Mouse (Mus musculus) adrenal gland, postnatal 14 days (tissue): ENCODE measurements at regions not wholly inside any gene's neighbourhood (a gene's known extent, or its start where the extent isn't known, plus 50 kb on each side); places are given as distances from the start of the nearest gene placed in this dataset.

Experiments used
- DNase-seq: peaks from one replicate; pipeline ENCODE4 v3.0.0; 2021; ENCODE audit warnings: mixed read lengths

DNA sequence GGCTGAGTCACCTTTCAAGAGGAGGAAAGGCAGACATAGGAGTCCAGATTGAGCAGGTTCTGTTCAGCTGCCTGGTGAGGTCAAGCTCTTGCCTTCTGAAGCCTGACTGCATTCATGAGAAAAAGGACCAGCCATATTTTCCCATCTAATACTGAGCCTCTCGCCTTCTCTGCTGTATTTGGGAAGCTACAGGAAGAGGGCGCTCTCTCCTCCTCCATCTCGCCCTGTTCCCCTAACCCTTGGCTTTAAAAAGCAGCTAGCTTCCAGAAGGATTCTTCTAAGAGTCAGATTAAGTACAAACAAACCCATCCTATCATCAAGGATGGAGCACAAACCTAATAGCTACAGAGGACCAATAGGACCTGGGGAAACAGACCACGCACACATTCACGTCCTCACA is 98.3 kb downstream of the Foxb1 start:
- peak; percentile 15 for DNase-seq

DNA sequence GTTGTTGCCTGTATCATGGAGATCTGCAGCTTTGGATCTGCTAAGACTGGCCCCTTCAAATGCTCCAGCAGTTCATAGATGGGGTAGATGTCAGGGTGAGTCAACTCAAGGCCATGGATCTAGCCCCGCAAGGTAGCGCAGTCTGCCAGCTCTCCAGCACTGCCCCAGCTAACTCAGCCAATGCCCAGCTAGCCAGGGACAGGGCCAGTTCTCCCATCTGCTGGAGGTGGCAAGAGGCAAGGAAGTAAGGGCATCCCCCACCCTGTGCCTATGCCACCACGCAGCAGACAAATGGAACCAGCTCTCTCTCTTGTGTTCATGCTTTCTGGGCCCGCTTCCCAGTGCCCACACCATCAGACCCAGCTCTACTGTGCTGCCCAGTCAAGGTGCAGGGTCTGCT is 102.5 kb downstream of the Foxb1 start:
- DNase-seq = peak; percentile 32

DNA sequence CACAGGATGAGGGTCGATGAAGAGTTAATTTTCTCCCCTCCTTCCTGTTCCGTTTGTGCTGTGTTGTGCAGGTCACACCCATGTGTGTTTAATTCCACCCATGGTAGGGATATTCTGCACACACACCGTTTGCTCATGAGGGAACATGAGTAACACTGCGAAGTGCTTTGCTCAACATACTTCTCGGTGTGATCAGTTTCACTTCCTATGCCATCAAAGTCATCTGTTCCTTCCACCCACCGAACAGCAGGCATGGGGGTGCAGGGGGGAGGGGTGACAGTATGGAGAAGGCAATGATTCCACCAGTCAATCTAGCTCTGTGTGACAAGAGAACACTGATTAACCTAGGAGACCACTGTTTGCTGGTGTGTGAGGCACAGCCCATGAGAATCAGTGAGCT is 104.7 kb downstream of the Foxb1 start:
- no peak for DNase-seq

DNA sequence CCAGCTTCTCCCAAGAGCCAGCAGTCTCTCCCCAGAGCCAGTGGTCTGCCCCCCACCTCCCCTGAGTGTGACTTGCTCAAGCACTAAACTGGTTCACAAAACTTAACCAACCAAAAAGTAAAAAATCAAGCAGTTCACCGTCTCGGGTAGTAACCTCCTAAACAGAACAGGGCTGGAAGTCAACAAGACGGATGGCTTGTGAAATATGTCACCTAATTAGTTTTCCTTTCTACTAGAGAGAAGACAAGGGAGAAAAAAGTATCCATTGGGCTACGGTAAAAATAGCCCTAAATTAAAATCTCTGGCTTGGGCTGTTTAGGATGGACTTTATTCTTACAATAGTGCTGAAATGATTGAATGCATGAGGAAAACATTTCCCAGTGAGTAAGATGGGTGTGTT is 108.6 kb downstream of the Foxb1 start:
- DNase-seq = no peak

DNA sequence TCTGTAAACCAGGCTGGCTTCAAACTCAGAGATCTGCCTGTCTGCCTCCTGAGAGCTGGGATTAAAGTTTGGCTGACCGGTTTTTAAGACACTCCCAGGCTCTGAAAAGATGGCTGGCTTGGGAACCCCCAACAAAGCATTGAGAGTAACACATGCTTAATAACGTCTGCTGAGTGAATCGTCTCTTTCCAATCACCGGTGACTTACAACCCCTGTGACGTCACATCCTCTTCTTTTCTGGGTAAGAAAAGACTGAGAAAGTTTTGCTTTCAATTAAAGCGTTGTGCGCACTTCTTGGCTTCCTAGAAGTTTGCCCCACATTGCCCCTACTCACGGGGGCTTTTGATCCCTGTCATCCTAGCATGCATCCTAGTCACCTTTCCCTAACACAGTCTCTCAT is 109.1 kb downstream of the Foxb1 start:
- DNase-seq = no peak

DNA sequence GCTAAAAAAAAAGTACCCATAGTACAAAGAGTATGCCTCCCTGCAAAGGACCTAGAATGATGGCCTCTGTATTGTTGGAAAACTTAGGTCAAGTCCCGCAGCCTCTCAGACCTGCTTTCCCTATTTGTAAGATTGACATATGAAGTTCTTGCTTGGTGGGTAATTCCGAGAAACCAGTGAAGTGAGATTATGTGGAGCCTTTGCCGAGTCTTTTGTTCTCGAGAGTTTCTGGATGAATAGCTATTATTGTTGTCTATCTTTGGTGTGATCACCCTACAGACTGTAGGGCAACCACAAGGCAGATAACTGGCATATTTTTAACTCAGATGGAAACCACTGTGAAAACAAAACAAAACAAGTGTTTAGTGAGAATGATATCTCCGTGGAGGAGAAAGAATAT is 118.1 kb downstream of the Foxb1 start:
- DNase-seq = no peak

DNA sequence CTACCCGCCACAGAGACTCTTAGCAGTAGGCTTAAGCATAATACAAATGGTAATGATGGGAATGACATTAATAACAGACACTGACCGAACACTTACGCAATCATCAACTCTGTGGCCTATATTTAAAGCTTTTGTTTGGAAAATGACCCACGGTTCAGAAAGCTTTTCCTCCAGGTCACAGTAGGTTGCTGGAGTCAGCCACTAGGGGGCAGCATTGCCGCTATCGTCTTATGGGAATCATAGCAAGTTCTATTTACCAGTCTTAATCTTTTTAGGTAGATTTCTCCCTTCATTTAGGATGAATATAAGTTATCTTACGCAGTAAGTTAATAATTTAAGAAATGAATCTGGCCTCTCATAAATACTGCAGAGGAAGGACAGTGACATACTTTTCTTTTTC is 137.4 kb downstream of the Foxb1 start:
- DNase-seq = peak; percentile 89

DNA sequence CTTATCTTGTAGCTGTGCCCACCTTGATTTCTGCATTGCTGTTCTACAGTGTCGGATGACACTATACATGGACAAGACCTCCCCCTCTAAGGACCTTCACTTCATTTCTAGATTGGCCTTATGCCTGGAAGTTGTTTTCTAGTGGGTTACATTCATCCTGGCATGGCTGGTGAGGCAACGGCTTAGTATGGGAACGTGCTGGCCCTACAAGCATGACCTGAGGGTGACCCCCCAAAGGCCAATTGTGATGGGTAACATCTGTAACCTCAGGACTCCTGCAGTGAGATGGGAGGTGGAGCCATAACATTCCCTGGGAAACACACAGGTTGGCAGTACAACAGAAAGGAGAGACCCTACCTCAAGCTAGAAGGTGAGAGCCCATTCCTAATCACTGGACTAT is 139.7 kb downstream of the Foxb1 start:
- no peak for DNase-seq

DNA sequence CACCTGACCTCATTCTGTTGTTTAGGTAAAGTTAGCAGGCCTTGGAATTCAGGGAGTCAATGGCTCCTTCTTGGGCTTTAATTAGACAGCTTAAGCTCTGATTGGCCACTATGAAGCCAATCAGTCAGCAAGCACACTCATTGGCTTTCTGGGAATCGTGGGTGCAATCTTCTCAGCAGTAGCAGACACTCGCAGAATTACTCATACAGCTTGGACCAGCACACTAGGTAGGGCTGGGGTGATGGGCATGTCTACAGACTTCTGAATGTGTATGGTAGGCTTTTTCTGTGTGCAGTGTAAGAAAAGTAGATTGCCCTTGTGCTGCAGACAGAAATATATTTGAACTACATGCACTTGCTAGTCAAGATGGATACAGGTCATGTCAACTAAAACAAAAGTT is 143.4 kb downstream of the Foxb1 start:
- no peak for DNase-seq

DNA sequence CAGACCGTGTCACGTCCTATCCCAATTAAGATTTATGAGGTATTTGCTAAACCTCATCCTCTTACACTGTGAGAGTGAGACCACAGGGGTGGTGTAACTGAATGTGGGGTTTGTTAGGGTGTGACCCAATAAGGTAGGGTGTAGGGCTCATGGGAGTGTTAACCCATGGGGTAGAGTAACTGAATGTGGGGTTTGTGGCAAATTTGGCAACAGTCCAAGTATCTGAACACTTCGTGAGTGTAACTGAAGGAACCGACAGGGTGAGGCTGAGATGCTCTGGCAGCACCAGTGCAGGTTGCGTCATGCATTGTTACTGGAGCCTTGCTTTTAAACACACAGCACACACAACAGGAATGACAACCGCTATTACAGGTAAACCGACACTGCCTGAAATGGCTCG is 144.1 kb downstream of the Anxa2 start:
- no peak for DNase-seq

DNA sequence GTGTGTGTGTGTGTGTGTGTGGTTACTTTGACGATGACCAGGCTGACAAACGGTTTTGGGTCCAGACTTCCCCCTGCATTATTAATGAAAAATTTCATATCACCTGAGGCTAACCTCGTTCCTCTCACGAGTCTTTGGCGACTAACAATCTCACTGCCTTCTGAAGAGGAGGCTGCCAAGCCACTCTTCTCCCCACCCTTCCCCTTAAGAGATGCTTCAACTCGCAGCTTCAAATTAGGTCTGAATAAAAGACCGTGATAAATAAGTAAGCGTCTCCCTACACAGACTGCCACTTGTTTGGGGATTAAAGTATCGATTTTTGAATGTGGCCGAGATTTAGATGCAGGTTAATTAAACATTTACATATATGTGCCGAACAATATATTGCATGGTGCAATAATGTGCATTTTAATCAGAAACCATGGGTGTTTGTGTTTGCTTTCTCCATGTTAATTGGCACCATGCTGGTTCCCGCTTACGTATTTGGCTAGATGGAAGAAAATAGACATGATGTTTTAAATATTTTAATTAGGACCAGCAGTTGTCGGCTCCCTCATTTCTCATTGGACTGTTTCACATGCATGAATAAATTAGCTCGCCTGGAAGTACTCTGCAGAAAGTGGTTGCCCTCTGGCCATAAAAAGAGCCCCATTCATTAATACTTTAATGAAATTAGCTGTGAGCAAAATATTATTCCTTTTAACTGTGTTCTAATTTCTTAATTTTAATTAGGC is 139.1 kb downstream of the Anxa2 start:
- no peak for DNase-seq

DNA sequence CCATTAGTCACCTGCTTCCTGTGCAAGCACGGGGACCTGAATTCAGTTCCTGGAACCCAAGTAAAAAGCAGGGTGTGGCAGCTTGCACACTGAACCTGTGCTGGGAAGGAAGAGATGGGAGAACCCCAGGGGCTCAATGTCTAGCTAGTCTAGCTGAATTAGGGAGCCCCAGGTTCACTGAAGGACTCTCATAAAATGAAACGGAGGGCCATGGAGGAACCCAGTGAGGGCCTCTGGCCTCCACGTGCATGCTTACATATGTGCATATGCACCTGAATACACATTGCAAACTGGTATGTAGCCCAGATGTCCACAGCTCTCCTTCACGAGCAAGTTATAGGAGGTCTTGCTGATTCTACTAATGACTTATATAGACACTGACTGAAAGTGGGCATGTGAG is 135.4 kb downstream of the Anxa2 start:
- no peak for DNase-seq

DNA sequence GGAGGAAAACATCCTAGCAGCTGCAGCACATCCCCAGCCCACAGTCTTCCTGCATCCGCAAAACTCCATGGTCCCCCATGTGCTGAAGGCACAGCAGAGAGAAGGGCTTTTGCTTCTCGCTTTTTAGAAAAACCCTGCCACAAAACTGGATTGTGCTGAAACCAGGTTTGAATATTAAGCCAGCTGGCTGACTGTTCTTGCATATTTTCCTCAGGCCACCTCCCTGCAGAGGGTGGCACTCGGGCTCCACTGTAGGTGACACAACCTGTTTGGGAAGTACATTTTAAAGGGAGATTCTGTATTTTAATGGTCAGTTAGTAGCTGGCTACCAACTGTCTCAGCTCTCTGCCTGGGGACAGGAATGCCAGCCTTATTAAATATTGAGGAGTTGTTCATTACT is 133.7 kb downstream of the Anxa2 start:
- DNase-seq = no peak

DNA sequence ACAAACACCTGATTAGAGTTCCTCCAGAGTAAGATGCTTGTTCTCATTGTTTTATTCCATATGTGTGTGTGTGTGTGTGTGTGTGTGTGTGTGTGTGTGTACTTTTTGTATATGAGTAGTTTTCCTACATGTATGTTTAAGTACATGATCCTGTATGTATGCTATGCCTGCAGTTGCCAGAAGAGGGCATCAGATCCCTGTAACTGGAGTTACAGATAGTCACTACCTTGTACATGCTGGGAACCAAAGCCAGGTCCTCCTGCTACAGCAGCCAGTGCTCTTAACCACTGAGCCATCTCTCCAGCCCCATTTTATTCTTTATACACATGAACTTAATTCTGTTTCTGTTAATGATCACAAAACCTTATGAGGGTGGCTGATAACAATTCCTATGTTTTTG is 127.8 kb downstream of the Anxa2 start:
- no peak for DNase-seq

DNA sequence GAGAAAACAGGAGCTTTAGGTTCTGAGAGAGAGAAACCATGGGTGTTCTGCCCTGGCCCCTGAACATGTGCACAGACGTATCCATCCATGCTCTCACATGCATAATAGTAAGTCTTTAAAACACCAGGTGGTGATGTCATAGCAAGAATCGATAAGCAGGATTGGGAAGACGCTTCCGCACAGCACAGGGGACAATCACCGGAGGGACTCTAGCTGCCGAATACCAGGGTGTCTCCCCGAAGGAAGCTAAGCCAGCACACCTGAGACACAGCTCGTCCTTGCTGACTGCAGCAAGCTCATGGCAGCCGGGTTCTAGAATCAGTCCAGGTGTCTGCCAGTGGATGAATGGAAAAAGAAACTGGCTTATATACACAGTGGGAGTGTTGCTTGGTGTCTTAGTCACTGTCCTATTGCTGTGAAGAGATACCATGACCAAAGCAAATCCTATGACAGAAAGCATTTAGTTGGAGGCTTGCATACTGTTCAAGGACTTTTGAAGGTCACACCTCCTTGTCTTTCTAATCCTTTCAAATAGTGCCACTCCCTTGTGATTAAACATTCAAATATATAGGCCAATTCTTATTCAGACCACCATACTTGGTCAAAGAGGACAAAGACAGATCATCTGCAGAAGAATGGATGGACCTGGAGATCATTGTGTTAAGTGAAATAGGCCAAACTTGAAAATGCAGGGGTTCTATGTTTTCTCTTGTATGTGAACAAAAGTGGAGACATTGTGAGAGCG is 124.4 kb downstream of the Anxa2 start:
- DNase-seq = no peak

DNA sequence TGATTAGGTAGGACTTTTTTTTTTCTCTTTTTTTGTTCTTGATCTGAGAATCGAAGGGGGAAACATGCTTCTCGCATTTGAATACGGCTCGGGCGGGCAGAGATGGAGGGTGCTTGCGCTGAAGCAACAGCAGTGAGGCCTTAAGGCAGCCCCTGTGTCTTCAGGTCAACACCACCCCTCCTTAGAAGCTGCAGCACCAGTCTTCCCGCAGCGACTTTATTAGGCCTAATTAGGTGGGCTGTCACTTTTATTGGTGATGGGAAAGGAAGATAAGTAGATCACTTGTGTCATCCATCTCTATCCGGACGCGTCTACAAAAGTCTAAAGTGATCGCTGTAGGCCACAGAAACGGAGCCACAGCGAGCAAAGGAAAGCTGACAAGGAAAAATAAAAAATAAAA is 122.0 kb downstream of the Anxa2 start:
- no peak for DNase-seq

DNA sequence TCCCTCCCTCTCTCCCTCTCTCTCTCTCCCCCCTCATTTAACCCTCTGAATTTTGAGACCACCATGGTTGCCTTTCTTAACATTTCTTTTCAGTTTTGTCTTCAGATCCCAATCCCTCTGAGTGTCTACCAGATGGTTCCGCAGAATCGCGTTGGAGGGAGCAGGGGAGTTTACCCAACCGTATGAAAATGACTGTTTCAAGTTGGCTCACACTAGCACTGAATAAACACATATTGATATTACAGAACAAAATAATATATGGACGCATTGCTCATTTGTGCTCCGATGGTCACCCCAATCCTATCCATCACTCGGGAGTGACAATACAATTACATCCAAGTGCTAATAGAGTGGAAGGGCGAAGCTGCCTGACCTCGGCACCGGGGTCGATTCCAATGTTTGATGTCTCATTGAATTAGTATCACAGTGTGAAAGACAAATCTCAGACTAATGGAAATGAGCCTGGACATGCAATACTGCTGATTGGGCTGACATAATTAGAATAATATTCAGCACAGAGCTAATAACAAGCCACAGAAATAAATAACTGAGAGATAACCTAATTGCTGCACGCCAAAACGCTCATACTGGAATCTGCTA is 115.3 kb downstream of the Anxa2 start:
- DNase-seq = no peak

DNA sequence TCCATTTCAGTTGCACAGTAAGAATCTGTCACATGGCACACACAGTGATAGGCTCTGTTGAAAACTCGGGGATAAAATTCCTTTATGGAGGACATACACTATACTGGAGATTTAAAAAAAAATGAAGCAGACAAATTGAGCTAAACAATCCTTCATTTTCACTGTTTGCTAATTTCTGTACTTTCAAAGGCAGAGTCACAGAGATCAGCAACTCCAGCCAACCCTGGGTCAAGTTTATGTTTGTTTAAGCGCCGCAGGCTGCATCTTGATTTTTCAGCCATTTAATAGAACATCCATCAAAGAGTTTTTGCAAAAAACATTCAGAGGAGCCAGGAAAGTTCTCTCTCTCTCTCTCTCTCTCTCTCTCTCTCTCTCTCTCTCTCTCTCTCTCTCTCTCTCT is 114.8 kb downstream of the Anxa2 start:
- no peak for DNase-seq

DNA sequence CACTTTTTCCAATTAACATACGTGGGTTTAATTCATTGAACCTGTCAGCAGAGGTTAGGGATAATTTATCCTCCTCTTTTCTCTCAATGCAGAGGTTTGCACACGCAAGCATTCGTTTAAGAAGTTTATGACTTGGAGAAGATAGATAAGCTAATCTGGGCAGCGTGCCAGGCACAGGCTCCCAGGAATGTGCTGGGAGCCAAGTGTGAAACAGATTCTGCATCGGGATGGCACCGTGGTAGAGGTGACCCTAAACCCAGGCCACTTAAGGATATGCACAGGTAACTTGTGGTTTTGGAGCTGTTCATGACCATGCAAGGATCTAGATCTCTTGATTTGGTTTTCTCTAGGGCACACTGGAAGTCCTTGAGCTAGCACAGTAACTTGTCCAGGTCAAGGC is 113.6 kb downstream of the Anxa2 start:
- peak; percentile 54 for DNase-seq

DNA sequence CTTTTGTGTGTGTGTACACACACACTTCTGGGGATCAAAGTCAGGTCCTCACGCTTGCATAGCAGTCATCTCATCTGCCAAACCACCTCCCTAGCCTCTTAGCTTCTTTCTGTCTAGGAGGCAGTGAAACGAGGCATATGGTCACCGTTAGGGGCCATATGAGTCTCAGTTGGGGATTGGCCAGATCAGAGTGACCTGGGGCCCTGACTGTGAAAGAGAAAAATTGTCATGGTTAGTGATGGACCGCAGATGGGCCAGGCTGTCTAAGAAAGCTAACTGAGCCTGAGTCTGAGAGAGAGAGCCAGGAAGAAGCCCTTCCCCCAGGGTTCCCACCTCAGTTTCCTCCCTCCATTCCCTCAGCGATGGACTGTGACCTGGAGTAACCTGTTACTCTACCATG is 89.8 kb downstream of the Anxa2 start:
- DNase-seq = no peak
